Mouse (Mus musculus) adrenal gland, postnatal 36 days (tissue): ENCODE measurements around the gene Sirt2. TPM values are rescaled to one million over a fixed set of nuclear protein-coding genes. Genes with fewer than 3 reads are reported as not detected.

Experiments
- DNase-seq, 2 experiments: peaks; one replicate each; pipeline ENCODE4 v3.0.0; 2021; ENCODE audit warnings: mixed read lengths in 1 of 2
- total RNA-seq, 2 experiments: library from RNA; stranded (reverse); gene quantifications; 2 replicates each; pipeline ENCODE4 v1.2.3; 2021

Sirt2 gene
- total RNA-seq, 2 experiments from 2014 or later, result 73.7 to 82.5 TPM

DNA sequence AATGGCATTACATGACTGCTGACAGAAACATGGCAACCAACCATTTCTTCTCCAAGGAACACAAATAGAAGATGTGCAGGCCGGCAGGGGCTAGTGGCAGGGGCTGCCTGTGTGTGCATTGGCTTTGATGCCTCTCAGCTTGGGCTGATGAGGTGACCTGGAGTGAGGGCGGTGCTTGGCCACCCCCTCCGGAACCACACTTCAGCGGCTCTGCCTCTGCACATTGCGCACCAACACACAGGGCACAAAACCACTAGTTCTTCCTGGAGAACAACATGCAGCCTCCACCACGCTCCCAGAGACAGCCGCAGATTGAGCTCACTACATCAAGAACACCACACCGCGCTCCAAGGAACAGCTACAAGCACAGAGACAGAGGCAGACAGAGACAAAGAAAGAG, 49.7 kb downstream of the Sirt2 start:
- DNase-seq, result no peak

DNA sequence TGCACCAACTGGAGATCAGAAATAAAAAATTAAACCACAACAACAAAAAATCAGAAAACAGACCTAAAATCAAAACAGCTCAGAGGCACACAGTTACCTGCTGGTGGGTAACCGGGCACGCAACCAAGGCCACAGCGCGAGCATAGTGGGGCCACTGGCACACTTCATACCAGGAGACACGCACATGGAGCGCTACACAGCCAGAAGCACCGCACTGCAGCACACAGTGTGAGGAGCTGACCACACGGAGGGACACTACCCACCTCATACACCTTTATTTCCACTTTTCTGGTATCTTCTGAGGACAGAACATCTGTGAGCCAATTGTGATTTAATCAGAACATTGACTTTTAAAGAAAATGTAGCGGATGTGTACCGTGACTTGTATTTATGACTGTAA, 50.4 kb downstream of the Sirt2 start:
- no peak for DNase-seq

DNA sequence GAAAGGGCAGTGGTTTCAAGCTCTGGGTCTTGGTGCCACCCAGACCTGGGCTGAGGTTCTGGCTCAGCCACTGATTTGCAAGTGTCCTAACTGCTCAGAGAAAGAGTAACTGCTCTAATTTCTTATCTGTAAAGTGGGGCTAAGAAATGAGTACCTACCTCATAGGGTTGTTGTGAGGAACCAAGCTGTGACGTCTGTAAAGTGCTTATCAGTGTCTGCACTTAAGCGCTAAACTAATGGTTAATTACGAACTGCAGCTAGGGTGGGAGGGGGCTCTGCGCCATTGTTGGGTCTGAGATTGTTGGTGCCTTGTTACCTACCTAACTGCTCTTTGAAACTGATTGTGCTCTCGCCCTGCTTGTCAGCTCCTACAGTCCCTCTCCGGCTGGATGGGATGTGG, 51.0 kb downstream of the Sirt2 start:
- no peak for DNase-seq

DNA sequence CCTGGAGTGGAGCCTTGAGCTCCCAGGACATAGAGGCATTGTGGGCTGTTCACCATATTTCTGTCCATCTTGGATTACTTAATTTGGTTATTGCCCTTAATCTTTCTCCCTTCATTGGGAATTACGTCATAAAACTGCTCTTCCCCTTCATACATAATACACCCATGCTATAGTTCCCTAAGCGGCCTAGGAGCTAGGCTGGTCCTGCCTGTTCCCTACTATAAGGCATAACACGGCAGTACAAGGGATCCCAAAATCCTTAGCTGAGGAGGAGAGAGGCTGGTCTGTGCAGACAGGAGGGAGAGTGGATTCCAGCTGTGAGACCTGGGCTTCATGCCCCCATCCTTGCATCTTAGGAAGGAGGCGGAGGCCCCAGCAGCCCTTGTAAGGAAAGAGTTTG, 51.4 kb downstream of the Sirt2 start:
- DNase-seq, result no peak

DNA sequence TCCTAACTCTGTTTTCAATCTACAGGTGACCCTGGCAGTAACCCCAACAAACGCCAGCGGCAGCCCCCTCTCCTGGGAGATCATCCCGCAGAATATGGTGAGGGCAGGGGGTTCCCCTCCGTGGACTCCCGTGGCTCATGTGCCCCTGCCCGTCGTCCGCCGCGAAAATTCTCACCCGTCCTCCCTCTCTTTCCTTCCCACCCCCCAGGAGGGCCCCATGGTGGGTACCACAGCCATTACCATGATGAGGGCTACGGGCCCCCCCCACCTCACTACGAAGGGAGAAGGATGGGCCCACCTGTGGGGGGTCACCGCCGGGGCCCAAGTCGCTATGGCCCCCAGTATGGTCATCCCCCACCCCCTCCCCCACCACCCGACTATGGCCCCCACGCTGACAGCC, 51.9 kb downstream of the Sirt2 start:
- no peak for DNase-seq

DNA sequence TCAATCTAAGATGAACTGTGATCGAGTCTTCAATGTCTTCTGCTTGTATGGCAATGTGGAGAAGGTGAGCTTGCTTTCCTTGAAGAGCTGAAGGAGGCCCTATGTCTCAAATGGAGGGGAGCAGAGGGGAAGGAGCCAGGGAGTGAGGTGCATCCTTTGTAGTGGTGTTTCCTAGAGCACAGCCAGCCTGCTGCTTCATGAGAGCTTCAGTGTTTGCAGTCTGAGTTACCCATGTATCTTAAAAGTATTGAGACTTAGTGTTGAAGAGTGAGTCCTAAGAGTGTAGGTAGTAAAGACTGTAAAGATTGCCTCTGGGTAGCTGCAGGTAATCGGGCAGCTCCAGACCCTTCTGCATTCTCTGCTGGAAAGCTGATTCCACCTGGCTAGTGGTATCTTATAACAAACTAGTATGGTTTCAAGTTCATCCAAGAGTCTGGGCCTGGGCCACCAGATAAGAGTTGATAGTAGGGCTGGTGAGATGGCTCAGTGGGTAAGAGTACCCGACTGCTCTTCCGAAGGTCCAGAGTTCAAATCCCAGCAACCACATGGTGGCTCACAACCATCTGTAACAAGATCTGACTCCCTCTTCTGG, 52.4 kb downstream of the Sirt2 start:
- no peak for DNase-seq

DNA sequence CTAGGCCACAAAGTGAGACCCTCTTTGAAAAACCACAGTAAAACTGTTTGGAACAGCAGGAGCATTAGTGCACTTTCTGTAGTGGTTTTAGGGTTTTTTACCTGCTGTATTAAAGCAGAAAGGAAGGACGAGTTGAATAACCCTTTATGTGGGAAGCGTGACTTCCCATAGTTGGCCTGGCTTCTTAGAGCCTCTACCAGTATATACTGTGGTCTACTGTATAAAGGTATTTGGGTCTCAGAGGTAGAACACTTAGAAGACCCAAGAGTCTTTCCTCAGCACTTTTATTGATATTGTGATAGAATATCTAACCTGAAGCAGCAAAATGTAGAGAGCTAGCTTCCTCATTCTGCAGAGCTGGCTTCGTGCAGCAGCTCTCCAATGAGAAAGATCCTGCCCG, 53.0 kb downstream of the Sirt2 start:
- no peak for DNase-seq

DNA sequence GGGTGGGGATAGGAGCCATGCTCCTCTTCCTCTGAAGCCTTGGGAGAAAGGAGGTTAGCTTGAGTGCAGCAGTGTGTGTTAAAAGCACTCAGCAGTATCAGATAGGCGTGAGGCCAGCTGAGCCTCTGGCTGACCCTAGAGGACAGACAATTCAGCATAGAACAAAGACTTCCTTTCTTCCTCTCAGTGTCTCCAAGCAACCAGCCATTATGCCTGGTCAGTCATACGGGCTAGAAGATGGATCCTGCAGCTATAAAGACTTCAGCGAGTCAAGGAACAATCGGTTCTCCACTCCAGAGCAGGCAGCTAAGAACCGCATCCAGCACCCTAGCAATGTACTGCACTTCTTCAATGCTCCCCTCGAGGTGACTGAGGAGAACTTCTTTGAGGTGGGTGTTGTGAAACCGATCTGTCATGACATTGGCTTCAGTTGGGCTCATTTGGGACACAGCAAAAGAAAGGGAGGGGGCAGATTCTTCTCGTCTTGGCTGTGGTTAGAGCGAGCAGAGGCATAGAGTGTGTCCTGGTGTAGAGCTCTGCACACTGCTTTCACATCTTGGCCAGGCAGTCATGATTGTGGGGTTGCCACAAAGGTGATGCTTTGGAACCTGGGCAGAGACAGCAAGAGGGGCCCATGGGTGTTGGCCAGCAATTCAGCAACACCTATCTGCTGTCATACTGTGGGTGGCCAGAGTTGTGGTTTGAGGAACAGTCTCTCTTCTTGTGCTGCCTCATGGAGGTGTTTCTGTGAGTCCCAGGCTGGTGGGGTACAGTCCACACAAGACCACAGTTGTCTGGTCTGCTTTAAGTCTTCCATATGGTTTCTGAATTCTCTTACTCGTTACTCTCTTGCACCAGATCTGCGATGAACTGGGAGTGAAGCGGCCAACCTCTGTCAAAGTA, 54.1 kb downstream of the Sirt2 start:
- peak; percentile 49 to 74 for DNase-seq

DNA sequence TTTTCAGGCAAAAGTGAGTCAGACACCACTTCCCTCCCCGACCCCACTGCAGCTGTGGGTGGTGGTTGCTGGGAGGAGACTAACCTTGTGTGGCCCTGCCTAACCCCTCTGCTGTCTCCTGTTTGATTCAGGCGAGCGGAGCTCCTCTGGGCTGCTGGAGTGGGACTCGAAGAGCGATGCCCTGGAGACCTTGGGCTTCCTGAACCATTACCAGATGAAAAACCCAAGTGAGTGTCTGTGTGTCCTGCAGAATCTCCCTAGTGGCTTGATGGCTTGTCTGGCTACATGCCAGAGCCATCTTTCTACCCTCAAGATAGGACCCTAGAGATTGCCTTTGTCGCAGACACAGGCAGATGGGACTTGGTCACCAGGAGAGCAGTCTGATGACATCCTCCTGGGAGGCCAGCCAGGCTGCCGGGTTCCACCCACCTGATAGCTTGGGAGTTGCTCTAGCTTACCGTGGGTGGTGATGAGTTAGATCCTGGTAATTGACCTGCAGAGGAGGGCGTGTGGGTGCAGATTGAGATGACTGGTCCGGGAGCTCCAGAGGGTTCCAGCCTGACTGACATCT, 54.8 kb downstream of the Sirt2 start:
- peak; percentile 77 to 85 for DNase-seq

DNA sequence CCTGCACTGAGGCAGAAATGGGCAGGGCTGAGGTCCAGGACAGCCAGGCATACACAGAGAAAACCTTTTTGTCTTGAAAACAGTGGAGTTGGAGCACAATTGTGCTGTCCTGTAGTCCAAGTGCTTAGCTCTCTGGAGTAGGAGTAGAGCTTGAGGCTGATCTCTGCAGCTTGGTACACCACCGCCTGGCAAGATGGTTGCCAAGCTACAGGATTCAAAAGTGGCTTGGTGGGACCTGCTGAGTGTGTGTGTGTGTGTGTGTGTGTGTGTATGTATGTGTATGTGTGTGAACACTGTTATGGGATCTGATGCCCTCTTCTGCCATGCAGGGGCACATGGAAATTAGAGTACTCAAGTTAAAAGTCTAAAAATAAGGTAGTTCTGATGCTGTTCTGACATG, 56.0 kb downstream of the Sirt2 start:
- DNase-seq, result no peak

DNA sequence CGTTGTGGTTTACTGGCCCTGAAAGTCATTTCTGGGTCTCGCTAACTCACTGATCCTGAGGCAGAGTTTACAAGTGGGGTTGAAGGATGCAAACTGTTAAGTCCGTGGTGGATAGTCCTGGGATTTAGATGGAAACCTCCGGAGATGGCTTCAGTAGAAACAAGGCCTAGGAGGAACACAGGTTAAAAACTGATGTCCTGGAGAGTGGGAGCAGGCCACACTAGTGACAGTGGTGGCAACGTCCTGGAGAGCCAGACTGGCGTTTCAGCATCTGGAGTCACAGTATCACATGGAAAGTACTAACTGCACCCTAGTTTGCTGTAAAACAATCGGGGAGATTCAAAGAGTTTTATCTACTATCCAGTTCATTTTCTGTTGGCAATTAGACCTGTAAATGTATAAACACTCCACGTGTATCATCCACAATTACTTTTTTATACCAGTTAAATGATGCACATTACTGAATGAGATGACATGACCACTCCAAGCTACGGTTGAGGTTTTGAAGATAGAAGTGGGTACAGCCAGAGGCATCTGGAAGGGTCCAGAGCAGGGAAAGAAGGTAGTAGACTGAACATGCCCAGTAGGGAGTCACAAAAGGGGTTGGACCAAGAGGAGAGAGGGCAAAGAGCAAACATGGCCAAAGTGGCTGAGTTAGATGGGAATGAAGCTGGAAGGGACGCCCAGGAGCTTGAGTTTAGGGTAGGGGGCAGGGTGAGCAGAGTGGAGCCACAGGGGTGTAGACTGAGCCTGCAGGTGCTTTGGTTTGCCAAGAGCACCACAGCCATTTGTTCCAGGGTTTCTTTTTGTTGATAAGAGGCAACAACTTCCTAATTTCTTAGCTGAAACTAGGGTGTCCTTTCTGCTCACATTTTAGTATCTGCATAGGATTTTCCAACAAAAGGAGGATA, 56.7 kb downstream of the Sirt2 start:
- DNase-seq, result peak in 1 of 2 experiments; percentile 14

DNA sequence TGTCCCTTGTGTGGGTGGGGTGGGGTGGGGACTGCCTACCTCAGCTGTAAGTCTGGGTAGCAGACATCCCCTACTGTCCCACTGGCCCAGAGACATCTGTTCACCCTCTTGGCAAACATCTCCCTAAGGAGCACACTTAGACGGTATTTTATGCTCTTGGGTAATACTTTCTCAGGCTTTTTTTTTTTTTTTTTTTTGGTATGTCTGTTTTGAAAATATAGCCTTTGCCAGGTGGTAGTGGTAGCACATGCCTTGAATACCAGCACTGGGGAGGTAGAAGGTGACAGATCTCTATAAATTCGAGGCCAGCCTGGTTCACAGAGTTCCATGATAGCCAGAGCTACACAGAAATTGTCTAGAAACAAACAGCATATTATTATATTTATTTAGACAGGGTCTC, 57.4 kb downstream of the Sirt2 start:
- peak in 1 of 2 experiments; percentile 3 for DNase-seq

DNA sequence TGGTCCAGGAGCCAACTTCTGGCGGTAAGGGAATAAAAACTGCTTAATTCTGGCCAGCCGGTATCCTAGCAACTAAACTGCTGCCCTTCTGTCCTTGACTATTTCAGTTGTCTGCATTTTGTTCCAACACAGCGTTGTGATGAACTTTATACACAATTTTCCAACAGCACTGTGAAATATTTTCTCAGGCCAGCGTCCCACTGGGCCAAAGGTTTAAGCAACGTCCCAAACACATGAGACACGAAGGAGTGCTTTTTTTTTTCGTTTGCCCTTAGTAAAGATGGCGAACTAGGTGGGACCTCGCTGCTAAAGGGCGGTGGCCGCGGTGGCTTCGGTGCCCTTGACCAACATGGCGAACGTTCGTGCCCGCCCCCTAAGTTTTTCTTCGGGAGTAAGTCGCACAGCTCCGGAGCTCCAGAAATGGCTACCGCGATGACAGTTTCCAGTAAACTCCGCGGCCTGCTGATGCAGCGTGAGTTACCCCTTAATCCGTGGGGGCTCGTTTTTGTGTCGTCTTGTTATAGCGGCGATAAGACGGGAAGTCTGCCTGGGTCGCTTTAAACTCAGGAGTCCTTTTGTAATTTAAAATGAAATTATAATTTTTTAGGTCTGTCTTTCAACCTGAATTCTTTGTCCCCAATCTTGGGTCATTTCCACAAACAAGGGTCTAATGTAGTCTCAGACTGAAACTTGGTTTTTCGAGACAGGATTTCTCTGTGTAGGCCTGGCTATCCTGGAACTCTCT, 58.6 kb downstream of the Sirt2 start, which contains the start of gene Ech1:
TSS of gene Ech1 (plus strand) at position 277 of the 745 bp plus-strand sequence.
- DNase-seq, result peak; percentile 94

DNA sequence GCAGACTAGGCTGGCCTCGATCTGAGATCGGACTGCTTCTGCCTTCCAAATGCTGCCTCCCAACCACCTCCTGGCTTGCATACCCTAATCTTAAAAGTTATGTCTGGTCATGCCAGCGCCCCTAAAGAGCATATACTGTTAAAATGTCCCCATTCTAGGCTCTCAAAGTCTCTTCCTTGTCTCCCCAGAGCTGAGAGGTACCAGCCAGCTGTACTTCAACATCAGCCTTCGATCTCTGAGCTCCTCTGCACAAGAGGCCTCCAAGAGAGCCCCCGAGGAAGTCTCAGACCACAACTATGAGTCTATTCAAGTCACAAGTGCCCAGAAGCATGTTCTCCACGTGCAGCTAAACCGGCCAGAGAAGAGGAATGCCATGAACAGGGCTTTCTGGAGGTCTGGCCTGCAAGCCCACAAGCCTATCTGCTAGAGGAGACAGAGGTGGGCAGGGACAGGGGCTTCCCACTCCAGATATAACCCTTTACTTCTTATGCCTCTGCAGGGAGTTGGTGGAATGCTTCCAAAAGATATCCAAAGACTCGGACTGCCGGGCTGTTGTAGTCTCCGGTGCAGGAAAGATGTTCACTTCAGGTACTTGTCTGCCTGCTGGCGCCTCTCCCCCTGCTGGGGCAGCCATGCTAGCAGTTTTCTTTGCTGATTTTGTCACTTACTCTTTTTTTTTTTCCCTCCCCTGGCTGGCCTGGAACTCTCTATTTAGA, 59.3 kb downstream of the Sirt2 start:
- DNase-seq, result peak; percentile 38 to 44

DNA sequence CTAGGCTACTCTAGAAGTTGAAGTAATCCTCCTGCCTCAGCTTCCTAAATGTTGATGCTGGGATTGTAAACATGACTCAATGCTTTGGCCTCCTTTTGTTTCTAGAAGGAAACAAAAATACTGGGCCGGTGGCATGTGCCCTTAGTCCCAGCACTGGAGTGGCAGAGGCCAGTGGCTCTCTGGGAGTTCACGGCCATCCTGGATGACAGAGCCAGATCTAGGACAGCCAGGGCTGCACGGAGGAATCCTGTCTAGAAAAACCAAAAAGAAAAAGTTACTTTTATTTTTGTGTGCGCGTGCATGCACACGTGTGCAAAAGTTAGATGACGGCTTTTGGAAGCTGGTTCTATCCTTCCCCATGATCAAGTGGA, 59.9 kb downstream of the Sirt2 start:
- DNase-seq, result peak in 1 of 2 experiments; percentile 53

DNA sequence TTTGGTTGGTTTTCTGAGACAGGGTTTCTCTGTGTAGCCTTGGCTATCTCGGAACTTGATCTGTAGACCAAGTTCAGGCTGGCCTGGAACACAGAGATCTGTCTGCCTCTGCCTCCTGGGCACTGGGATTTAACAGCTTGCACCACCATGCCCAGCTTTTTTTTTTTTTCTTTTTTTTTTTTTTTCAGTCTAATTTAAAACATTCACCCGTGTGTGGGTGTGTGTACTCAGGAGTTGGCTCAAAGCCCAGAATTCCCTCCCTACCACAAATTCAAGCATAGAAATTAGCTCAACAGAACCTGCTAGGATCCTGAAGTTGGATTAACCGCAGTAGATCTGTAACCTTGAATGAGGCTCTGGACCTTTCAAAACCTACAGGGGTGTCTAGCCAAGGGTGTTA, 60.8 kb downstream of the Sirt2 start:
- DNase-seq, result peak; percentile 39 to 76

DNA sequence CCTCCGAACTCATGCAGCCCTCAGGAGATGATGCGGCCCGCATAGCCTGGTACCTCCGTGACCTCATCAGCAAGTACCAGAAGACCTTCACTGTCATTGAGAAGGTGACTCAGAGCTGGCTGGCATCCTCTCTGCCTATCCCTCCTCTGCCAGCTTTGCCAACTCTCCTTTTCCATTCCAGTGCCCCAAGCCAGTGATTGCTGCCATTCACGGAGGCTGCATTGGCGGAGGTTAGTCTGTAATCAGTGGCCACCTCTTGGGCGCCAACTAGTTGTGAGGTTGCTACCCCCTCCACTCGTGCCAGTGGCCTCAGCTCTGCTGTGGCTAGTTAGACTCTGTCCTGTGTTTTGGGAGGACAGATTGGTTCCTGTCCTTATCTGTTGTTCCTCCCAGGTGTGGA, 63.3 kb downstream of the Sirt2 start:
- DNase-seq, result peak; percentile 83 to 85

DNA sequence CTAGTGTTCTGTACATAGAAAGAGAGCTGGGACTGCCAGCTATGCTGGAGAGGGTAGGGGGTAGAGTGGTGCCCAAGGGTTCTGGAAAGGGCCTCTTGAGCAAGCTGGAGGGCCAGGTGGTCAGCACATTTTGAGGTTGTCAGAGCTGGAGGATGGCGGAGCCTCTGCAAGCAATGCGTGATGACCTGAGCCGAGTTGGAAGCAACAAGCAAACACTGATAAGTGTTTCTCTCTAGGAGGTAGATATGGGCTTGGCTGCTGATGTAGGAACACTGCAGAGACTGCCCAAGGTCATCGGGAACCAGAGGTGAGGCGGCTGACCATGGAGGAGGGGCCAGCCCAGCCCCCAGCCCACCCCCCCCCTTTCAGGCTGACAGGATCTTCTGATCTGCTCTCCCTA, 64.4 kb downstream of the Sirt2 start:
- DNase-seq, result no peak

DNA sequence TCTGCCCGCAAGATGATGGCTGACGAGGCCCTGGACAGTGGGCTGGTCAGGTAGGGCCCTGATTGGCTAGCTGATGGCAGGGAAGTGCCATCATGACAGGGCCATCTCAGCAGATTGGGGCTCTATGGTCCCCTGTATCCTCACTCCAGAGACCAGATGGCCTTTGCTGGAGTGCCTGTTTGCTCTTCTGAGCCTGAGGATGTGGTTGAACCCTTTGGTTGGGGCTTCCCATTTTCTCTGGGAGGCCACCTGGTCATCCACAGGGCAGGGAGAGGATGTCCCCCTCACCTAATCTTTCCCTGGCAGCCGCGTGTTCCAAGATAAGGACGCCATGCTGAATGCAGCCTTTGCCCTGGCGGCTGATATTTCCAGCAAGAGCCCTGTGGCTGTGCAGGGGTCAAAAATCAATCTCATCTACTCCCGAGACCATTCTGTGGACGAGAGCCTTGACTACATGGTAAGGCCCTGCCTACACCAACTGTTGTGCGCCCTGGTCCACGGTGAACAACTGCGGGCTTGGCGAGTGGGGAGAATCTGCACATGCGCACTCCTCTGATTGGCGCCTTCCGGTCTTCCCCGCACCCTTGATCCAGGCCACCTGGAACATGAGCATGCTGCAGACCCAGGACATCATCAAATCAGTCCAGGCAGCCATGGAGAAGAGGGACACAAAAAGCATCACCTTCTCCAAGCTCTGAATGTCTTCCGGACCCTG, 65.0 kb downstream of the Sirt2 start:
- no peak for DNase-seq

DNA sequence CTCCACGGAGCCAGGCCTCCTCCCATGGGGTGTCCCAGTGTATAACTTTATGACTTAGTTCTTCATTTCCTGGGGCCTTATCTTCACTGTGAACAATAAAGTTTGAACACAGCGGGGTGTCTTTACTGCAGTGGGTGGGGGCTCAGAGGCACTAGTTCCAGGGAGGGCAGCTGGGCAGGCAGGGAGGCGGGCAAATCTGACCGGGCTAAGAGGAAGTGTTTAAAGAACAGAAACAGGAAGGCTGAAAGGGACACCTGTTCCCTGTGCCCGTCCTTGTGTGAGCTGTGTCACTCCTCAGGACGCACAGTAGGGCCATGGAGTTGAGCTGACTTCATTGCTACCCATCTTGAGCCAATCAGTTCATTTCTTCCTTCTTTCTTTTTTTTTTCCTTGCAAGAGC, 65.6 kb downstream of the Sirt2 start:
- no peak for DNase-seq
